Mouse (Mus musculus) thymus, postnatal 25 days (tissue): ENCODE results near the gene Gm6121.
"Not testable (repeated sequence)": the region's sequence is repeated elsewhere in the genome, so short reads cannot be mapped to it uniquely, and the experiment has no call there.

Experiments used
- DNase-seq: peaks from one replicate; pipeline ENCODE4 v3.0.0; 2022

Gene Gm6121

DNA sequence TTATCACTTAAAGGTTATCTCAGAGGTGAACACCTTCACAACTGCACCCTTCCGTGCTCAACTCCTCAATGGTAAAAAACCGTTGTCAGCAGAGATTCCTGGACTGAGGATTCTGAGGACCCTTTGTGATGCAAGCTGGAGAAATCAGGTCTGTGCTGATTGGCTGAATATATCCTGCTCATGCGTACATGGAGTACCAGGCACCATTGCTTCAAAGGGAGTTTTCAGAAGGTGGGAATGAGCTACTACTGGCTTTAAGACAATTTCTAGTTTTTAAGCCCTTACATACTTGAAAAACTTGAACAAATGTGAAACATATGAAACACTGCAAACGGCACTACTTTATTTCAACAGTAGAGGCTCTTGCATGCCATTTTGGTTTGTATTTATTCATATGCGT lies at the start of gene Gm6121:
TSS of gene Gm6121 (minus strand) at position 101 of the 400 bp plus-strand sequence.
- not testable (repeated sequence) for DNase-seq
